Mouse (Mus musculus): ENCODE measurements around the gene Tmem214. TPM values are rescaled to one million over a fixed set of nuclear protein-coding genes. Genes with fewer than 3 reads are reported as not detected.

Tmem214 gene
- total RNA-seq, 2 experiments from 2014 or later = 18.1 to 24.2 TPM

DNA sequence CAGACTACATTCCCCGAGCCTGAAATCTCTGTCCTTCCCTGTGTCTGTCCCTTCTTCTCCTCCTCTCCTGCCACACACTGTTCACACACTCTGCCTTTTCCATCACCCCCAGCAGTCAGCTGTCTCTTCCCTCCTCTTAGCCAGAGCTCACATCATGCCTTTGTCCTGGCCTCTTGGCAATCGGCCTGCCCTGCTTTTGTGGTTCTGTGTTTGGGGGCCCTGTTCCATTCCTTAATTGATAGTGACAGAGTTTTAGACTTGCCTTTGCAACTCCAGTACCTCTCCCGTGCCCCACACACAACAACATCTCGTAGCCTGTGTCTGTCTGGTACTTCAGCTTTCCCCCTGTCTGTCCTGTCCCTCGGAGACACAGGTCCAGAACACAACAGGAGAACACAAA is 44.3 kb downstream of the Tmem214 start:
- no peak for ATAC-seq (replicated peaks; ENCODE audit: low FRiP score, low TSS enrichment, poor library complexity, severe bottlenecking)

DNA sequence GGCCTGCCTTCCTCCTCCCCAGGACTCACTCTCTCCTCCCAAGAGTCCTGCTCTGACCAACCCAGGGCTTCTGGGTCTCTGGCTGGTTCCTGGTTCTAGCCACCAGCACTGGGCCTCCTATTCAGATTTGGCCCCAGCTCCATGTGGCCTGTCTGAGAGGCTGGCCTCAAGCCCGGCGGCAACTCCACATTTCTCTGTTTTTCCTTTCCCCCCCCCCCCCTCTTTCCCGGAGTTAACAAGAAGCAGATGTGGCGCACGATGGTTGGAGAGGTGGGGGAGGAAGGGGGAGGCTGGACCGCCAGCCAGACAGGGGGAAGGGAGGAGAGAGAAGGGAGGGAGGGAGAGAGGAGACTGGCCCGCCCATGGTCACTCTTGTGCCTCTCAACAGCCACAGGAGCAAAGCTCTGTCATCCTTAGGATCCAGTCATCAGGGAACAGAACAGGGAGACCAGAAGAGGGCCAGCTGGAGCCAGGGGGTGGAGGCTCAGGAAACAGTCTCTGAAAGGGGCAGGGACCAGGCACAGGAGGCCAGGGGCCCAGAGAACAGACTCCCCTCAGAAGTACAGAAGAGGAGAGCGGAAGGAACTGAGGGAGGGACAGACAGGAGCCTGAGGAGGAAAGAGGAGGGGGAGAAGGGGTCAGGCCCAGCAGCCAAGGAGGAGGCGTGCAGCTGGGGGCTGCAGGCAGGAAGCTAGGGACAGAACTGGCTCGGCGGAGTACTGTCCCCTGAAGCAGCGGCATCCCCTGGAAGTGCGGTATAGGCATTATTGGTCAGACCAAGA is 45.4 kb downstream of the Tmem214 start, which contains the start of gene Emilin1:
TSS of gene Emilin1 (plus strand) at position 343 of the 782 bp plus-strand sequence.
- peak; percentile 38 for ATAC-seq (replicated peaks; ENCODE audit: low FRiP score, low TSS enrichment, poor library complexity, severe bottlenecking)

DNA sequence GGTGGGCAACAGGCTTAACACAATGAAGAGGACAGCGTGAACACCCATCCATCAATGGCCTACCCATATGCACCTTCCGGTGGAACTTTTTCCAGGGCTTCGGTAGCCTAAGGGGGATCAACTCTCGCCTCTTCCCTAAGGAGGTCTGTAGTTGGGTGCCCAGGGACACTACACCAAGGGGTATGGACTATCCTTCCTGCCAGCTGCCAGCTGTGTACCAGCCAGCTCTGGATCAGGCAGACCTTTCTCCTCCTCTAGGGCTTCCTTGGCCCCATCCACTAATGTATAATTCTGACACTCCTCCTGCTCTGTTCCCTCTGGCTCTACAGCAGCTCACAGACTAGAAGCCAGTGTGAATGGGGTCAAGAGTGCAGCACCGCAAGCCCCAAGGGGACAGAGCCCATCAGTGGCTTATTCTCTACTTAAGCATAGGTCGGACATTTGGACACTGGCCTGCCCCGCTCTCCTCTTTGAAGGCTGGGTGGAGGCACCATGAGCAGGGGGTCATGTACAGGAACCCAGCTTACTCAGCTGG is 46.4 kb downstream of the Tmem214 start:
- ATAC-seq (replicated peaks; ENCODE audit: low FRiP score, low TSS enrichment, poor library complexity, severe bottlenecking) = no peak

DNA sequence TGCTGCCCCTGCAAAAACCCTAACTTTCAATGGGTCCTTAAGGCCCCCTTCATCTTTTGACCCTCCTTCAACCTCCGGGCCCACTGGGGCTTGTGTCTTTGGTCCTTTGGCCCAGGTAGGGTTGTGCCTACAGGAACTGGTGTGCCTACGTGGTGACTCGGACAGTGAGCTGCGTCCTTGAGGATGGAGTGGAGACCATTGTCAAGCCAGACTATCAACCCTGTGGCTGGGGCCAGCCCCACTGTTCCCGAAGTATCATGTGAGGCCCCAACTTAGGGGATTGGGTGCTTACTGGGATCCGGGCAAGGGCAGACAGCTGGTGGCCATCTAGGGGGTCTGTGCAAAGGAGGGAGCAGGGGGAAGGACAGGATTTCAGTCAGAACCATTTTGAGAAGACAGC is 47.0 kb downstream of the Tmem214 start:
- no peak for ATAC-seq (replicated peaks; ENCODE audit: low FRiP score, low TSS enrichment, poor library complexity, severe bottlenecking)

DNA sequence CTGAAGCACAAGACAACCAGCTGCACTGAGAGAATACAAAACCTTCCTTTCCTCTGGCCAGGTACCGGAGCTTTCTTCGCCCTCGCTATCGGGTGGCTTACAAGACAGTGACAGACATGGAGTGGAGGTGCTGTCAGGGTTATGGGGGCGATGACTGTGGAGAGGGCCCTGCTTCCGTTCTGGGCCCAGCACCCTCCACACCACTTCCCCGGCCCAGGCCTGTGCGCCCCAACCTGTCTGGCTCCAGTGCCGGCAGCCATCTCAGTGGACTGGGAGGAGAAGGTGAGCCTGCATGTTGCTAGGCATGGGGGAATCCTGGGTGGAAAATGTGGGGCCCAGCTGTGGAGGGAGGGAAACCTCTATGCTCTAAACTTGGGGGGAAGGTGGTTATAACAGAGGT is 47.6 kb downstream of the Tmem214 start:
- ATAC-seq (replicated peaks; ENCODE audit: low FRiP score, low TSS enrichment, poor library complexity, severe bottlenecking) = 0 out of 2 replicates have a peak, but pooled peaks have one; percentile 16

DNA sequence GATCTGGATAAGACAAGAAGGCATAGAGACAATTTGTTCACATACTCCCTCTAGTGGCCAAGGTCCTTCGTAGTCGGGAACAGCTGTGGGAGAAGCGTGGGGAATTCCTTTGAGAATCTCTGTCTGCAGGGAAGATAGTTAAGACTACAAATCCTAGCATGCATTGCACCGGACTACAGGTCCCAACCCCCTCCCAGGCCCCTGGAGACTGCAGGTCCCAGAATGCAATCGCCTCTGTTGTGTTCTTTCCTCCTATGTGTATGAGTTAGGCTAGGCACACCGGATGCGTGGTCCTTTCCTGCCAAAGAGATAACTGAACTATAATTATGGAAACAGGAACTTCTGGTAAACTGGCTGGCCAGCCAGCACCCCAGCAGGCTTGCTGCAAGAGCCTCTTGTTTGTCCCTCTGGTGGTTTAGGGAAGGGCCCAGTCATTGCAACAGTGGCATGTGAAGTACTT is 48.2 kb downstream of the Tmem214 start:
- peak; percentile 67 for ATAC-seq (replicated peaks; ENCODE audit: low FRiP score, low TSS enrichment, poor library complexity, severe bottlenecking)

DNA sequence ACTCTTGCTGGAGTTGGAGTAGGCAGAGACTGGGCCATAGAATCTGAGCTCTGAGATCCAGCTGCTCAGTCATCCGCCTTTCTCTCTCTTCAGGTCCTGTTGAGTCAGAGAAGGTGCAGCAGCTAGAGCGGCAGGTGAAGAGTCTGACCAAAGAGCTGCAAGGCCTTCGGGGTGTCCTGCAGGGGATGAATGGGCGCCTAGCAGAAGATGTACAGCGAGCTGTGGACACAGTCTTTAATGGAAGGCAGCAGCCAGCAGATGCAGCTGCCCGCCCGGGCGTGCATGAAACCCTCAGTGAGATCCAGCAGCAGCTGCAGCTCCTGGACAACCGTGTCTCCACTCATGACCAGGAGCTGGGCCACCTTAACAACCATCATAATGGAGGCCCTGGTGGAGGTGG is 49.0 kb downstream of the Tmem214 start:
- ATAC-seq (replicated peaks; ENCODE audit: low FRiP score, low TSS enrichment, poor library complexity, severe bottlenecking) = no peak

DNA sequence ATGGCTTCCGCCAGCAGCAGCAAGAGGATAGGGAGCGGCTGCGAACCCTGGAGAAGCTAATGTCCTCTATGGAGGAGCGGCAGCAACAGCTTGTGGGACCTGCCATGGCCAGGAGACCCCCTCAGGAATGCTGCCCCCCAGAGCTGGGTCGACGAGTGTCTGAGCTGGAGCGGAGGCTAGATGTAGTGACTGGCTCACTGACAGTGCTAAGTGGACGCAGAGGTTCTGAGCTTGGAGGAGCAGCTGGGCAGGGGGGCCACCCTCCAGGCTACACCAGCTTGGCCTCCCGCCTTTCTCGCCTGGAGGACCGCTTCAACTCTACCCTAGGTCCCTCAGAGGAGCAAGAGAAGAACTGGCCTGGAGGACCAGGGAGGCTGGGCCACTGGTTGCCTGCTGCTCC is 49.5 kb downstream of the Tmem214 start:
- no peak for ATAC-seq (replicated peaks; ENCODE audit: low FRiP score, low TSS enrichment, poor library complexity, severe bottlenecking)

DNA sequence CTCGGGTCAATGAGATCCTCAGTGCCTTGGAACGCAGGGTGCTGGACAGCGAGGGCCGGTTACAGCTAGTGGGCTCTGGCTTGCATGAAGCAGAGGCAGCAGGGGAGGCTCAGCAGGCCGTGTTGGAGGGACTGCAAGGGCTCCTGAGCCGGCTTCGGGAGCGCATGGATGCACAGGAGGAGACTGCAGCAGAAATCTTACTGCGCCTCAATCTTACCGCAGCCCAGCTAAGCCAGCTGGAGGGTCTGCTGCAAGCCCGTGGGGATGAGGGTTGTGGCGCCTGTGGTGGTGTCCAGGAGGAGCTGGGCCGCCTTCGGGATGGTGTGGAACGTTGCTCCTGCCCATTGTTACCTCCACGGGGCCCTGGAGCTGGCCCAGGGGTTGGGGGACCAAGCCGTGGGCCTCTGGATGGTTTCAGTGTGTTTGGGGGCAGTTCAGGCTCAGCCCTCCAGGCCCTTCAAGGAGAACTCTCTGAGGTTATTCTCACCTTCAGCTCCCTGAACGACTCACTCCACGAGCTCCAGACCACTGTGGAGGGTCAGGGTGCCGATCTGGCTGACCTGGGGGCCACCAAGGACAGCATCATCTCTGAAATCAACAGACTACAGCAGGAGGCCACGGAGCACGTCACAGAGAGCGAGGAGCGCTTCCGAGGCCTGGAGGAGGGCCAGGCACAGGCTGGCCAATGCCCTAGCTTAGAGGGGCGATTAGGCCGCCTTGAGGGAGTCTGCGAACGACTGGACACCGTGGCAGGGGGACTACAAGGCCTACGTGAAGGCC is 50.3 kb downstream of the Tmem214 start:
- ATAC-seq (replicated peaks; ENCODE audit: low FRiP score, low TSS enrichment, poor library complexity, severe bottlenecking) = no peak

DNA sequence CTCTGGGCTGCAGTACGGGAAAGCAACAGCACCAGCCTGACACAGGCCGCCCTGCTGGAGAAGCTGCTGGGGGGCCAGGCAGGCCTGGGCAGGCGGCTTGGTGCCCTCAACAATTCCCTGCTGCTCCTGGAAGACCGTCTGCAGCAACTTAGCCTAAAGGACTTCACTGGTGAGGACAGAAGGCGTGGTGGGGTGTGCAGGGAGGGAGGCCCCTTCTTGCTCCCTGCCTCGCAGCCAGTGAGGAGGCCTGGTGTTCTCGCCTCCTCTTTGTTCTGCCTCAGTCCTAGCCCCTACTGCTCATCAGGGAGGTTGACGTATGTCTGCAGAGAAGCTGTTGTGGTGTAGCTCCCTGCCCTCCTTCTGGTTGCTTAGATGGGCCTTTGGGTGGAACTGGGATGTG is 50.9 kb downstream of the Tmem214 start:
- ATAC-seq (replicated peaks; ENCODE audit: low FRiP score, low TSS enrichment, poor library complexity, severe bottlenecking) = no peak

DNA sequence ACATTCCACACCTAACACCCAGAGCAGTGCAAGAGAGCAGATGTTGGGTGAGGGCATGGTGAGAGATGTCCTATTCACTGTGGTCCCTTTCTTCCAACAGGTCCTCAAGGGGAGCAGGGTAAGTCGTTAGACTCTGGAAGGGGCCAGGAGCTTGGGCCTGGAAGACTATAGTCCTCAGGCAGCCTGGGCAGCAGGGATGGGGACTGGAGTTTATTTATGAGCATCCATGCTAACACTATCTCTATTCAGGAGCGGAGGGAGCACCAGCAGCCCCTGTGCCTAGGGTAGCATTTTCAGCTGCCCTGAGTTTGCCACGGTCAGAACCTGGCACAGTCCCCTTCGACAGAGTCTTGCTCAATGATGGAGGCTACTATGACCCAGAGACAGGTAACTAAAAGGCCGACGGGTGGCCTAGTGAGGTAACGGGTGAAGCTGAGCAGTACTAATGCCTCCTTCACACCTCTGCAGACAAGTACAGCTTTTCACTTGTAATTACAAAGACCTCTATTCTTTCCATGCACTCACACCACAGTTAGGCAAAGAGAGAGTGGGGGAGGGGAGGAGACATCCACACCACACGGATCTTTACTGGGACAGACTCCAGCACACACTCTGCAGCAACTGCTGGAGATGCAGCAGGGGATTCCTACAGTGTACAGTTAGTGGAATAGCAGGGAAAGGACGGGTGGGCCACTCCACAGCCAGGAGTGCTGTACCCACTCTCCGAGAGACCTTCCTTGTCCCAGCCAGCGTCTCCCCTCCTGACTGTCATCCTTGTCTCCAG is 52.2 kb downstream of the Tmem214 start:
- no peak for ATAC-seq (replicated peaks; ENCODE audit: low FRiP score, low TSS enrichment, poor library complexity, severe bottlenecking)

DNA sequence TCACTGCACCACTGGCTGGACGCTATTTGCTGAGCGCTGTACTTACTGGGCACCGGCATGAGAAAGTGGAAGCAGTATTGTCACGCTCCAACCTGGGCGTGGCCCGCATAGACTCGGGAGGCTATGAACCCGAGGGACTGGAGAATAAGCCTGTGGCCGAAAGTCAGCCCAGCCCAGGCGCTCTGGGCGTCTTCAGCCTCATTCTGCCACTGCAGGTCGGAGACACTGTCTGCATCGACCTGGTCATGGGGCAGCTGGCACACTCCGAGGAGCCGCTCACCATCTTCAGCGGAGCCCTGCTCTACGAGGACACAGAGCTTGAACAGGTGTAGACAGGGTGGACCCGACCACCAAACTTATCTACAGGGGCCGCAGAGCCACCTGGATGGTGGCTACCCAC is 52.8 kb downstream of the Tmem214 start:
- no peak for ATAC-seq (replicated peaks; ENCODE audit: low FRiP score, low TSS enrichment, poor library complexity, severe bottlenecking)

DNA sequence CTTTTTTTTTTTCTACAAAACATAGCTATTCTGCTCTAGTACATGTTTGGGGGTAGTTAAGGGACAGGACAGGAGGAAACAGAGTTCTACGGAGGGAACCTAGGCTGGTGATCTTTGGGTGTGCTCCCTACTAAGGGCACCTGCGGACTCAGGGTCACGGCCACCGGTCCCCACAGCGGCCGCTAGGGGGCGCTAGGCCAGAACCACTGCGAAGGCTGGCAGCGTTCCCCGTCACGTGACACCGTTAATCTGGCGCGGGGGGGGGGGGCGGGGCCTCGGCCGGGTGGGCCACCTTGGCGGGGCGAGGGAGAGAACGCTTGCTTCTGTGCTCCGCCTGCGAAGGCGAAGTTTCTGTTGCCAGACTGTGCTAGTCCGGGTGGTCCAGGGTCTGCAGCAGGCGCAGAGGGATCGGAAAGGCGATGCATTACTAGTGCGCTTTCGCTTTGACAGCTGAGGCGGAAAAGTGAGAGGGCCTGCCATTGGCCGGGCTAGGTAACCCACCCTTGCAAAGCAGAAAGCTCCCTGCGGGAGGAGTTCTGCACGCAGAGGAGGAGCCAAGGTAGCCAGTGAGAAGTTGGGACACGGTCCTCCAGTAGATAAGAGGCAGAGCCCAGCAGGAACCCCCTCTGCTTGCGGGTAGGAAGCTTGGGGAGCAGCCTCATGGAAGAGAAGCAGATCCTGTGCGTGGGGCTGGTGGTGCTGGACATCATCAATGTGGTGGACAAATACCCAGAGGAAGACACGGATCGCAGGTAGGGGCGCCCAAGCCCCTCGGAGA is 53.6 kb downstream of the Tmem214 start, which contains the start of gene Khk:
TSS of gene Khk (plus strand) at position 176 of the 778 bp plus-strand sequence.
- peak; percentile 90 for ATAC-seq (replicated peaks; ENCODE audit: low FRiP score, low TSS enrichment, poor library complexity, severe bottlenecking)

DNA sequence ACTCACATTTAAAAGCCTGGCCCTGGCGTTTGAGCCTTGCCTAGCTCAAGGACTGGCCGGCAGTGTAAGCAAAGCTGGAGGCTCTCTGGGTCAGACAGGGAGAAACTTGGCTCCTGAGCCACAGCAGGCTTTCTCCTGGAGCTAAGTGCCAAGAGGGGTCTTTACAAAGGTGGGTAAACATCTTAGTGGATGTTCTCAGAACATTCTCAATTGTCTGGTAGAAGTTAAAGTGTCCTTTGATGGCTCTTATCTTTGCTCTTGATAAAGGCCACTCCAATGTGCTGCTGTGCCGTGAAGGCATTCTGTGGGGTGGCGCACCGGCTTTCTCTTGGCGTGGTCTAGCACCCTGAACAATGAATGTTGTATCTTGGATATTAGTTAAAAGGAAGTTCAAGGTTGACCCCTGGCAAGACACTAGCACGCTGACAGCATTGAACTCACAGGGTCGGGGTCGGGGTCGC is 54.8 kb downstream of the Tmem214 start:
- no peak for ATAC-seq (replicated peaks; ENCODE audit: low FRiP score, low TSS enrichment, poor library complexity, severe bottlenecking)

DNA sequence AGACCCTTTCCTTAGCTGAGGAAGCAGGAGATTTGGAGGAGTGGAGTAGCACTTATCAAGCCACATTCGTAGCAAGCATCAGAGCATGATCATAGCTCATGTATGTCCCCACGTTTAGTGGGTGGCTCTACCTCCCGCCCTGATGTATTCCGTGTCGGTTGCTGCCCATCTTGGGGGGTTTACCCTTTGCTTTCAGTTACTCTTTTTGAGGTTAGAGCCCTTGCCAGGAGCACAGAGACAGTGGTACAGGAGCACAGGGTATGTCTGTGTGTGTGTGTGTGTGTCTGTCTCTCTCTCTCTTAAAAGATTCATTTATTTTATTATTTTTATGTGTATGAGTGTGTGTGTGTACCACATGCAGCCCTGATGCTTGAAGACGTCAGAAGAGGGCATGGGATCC is 55.3 kb downstream of the Tmem214 start:
- no peak for ATAC-seq (replicated peaks; ENCODE audit: low FRiP score, low TSS enrichment, poor library complexity, severe bottlenecking)

DNA sequence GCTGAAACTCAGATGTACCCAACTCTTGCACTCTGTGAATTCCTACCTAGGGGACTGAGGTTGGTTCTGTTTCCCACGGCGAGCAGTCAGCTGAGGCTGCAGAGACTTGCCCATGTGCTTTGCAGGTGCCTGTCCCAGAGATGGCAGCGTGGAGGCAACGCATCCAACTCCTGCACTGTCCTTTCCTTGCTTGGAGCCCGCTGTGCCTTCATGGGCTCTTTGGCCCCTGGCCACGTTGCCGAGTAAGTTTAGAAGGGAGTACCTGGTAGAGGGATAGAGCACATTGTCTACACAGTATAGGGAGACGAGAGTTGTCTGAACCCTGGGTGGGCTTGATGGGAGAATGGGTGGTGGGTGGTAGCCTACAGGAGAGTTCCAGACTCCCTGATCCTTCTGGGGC is 56.8 kb downstream of the Tmem214 start:
- no peak for ATAC-seq (replicated peaks; ENCODE audit: low FRiP score, low TSS enrichment, poor library complexity, severe bottlenecking)

DNA sequence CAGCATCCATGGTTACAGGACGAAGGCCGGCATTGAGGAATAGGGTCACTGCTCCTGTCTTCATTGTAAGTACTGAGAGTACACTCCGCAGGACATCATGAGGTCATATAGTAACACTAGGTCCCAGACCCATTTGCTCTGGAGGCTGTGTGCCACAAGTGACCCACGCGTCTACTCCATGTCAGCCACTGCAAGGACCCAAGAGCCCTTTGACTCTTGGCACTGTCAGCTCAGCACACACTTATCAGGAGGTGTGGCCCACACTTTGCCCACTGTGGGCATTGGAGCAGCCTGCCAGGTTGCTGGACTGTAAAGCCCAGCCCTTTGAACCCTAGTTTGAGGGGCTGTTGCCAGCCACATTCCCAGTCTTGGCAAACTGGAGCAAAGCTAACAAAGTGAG is 57.4 kb downstream of the Tmem214 start:
- ATAC-seq (replicated peaks; ENCODE audit: low FRiP score, low TSS enrichment, poor library complexity, severe bottlenecking) = no peak

DNA sequence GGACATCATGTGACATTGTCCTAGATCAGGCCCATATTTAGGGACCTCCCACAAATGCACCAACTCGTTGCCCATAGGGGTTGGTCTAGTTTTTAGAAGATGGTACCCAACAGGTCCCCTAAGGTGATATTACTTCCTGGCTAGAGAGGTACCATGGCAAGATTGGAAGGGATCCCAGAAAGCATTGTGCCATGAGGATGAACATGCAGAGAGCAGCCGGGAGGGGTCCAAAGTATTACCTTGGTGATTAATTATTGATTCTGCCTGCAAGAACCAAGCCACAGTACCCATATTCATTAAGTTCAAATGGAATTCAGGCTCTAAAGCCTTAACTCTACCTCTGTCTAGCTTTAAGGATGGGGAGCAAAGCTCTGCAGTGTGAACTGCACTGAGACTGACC is 58.3 kb downstream of the Tmem214 start:
- no peak for ATAC-seq (replicated peaks; ENCODE audit: low FRiP score, low TSS enrichment, poor library complexity, severe bottlenecking)

All from megakaryocyte-erythroid progenitor cell, adult 5-6 weeks (primary cell).